Mouse (Mus musculus) heart, adult 8-10 months (tissue): Measurements from ENCODE around the gene Styx. TPM values are rescaled to one million over a fixed set of nuclear protein-coding genes. Genes with fewer than 3 reads are reported as not detected.
A peak's percentile ranks its signal among the peaks of the same experiment; 100 is the strongest.

Experiments used
- DNase-seq: peaks from one replicate; pipeline ENCODE4 v3.0.0; 2022; ENCODE audit warnings: low spot score
- total RNA-seq, 4 experiments: library from RNA; stranded (reverse); gene quantifications; 2 replicates each; pipeline ENCODE4 v1.2.4; 2022

Gene Styx
- total RNA-seq = 10 to 100 TPM; 19.9 to 32.3 (median 29.2) TPM

DNA sequence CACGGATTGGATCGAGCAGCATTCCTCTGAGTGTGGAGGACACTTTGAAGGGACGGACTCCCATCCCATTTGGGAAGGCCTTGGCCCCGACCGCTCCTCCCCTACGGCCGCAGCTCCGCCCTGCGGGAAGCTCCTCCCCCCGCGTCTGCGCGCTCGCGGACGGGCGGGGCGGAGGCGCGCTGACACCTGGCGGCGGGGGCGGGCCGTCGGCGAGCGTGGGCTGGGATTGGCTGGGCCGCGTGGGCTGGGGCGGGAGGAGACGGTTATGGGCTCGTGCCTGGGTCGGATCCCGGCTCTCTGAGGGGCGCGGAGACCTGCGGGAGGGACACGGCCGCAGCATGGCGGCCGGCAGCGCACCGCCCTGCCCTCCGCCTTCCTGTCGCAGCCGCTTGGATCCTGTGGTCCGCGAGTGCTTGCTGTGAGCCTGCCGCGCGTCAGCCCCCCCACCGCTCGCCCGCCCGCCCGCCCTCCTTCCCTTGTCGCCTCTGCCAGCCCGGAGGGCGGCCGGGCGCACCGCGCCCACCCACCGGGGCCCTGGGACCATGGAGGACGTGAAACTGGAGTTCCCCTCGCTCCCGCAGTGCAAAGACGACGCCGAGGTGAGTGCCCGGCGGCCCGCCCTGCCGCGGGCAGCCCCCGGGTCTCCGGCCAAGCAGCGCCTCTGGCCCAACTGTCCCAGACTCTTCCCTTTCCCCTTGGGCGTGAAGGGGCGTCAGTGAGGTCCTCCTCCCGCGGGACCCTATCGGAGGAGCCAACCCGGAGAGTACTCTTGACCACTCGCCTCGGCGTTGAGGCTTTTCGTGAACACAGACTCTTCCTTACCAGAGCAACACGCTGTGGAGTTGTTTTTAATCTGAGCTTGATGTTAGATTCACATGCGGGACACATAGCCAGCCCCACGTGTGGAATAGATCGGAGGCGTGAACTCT lies at the start of gene Styx:
TSS of gene Styx (plus strand) at position 163 of the 929 bp plus-strand sequence.
- peak; percentile 94 for DNase-seq

DNA sequence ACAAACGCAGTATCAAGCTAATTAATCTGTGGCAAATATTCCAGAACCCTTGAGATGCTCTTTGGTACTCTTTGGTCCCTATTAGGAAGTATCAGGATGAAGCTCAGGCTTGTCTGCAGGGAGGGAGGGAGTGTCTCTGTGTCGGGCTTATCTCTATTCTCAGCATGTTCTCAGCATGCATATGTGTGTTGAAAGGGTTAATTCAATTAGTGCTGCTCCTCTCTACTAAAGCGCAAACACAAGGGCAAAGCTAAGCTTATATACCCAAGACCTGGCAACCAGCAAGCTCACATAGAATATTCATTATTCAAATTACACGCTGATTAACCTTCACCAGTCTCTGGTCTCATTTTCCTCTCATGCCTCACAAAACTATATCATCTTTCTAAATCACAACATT lies 47.0 kb upstream of the Styx start:
- no peak for DNase-seq

DNA sequence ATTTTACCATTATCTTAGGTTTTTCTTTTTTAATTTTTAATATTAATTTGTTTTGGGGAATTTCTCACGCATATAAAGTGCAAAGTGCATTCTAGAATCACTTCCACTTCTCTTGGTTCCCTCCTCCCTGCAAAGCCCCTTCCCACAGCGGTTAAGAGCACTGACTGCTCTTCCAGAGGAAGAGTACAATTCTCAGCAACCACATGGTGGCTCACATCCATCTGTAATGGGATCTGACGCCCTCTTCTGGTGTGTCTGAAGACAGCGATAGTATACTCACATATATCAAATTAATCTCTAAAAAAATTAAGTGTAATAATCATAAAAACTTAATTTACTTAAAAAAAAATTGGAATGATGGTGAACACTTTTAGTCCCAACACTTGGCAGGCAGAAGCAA lies 46.5 kb upstream of the Styx start:
- no peak for DNase-seq

GRCm38 (mm10) chr14:45305852-45306251 lies 45.0 kb upstream of the Styx start:
- no peak for DNase-seq

- DNase-seq = no peak
Measured at GRCm38 (mm10) chr14:45307630-45308328, 43.1 kb upstream of the Styx start.

DNA sequence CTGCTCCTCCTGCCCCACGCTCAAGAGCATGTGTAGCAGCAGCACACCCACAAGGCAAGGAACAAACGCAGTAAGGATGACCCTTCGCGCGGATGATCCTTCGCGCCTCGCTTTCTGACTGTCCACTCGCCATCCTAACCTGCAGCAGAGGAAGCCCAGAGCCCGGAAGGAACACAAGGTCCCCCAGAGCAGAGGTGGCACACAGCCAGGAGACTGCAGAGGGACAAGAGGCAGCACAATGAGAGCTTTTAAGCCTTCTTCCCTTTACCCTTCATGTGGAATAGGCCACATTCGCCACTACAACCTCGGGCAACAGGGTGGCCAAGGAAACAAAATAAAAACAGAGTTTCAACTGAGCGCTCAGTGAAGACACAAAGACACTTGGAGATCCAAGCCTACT lies 41.2 kb upstream of the Styx start:
- no peak for DNase-seq

DNA sequence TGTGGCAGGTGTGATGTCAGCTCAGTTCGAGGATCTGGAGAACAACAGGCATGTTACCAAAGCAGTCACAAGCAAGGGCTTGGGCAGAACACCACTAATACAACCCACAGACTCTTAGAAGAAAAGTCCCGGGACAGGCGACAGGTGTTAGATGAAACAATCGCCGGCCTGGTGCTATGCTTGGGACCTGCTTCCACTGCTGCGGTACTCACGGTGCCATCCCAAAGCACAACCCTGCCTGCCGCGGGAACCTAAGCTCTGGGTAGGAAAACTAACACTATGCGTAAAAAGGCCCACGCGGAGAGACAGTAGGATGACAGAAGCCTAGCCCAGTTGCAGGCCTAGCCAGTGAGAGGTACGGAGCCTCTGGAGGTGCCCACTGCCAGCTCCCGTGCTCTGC lies 40.8 kb upstream of the Styx start:
- DNase-seq = no peak

GRCm38 (mm10) chr14:45316927-45317326 lies 34.0 kb upstream of the Styx start:
- DNase-seq = no peak

- peak; percentile 19 for DNase-seq
Measured at GRCm38 (mm10) chr14:45317921-45318411, 32.9 kb upstream of the Styx start.

DNA sequence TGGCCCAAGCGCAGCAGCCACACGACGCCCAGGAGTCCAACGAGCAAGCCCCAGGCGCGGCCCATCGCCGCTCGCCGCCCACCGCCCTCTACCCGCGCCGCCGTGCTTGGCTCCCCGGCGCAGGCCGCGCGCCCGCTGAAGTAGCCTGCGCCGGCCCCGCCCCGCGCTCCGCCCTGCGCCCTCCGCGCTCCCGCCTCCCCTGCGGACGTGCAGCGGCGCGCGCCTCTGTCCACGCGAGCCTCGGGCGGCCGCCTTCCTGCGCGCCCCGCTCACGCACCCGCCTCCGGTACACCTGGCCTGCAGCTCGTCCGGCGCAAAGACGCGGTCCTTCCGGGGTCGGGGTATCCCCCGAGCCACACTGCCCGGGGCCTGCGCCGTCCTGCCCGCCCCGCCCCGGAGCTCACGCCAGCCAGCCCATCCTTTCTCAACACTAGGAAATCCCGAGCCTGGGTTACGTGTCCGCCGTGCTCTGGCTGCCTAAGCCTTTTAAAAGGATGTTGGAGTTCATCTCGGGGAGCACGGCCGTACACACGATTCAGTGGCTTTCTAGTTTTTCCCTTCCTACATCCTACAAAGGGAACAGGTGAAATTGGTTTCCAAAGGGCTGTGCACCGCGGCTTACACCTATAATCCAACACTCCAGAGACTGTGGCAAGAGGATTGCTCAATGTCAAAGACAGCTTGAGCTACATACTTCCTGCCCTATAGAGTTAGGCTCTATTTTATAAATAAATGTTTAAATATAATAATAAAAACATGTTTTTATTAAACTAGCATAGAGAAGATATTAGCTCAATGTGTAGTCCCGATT lies 32.3 kb upstream of the Styx start, which contains the start of gene Ero1l:
TSS of gene Ero1l (minus strand) at position 346 of the 811 bp plus-strand sequence.
- DNase-seq = peak; percentile 76

DNA sequence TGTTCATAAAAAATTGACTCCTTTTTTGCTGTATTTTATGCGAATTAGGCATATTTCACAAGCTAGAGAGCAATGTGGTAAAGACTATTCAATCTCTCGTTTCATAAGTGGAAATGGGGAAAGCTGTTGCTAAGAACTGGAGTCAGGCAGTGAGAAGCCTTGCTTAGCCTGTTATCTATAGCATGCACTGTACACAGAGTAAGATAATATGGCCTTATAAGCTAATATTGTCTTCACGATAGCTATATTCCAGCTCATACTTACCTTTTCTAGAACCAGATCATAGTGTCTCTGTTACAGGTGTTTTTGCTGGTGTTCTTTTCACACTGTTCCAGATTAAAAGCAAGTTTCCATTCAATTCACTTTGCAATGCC lies 31.7 kb upstream of the Styx start:
- no peak for DNase-seq

GRCm38 (mm10) chr14:45320111-45320510 lies 30.8 kb upstream of the Styx start:
- no peak for DNase-seq

GRCm38 (mm10) chr14:45321067-45321466 lies 29.8 kb upstream of the Styx start:
- DNase-seq = no peak

DNA sequence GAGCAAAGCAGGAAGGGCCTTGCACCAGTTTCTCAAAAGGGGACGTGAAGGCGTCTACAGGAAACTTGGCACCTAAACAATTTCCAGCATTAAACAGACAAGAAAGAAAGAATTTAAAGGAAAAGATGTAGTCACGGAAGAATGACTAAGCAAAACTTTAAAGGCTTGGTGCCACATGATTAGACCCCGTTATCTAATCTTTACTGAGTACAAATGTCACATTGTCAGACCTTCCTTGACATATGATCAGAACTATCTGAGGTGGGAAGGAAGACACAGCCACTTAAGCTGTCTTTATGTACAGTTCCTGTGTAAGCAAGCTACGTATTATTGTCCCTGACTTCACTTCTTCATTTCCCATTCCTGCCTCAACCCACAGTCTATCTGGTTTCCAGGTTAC lies 29.3 kb upstream of the Styx start:
- DNase-seq = no peak

DNA sequence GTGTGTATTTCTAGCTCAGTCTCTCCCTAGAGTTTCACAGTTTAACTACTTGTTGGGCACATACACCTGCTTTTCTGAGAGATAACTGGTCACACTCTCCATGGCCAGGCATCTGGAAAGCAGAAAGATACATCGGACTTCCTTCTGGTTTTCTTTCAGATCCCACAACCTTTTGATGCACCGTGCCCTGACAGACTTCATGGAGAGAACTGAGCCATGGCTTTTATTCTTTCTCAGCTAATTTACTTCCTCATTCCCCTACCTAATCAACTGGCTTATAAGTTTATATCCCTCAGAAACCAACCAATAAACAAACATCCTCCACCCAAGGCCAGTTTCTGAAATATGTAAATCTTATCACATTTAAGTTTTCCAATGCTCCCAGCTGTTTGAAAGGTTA lies 28.4 kb upstream of the Styx start:
- no peak for DNase-seq

DNA sequence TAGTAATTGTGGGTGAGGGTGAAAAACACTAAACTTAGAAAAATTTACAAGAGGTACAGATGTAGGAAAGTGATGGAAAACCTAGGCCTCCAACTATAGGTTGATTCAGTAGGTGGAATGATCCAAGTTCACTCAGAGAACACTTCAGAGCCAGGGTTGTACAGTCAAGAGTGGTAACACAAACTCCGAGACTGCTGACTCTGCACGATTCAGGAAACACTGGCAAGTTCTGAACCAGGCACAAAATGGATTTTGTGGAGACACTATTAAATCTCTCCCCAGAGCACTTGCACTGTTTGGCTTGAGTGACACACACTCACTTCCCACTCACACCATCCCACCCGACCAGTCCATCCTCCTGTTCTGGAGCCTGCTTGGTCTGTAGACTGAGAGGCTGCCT lies 27.6 kb upstream of the Styx start:
- no peak for DNase-seq

DNA sequence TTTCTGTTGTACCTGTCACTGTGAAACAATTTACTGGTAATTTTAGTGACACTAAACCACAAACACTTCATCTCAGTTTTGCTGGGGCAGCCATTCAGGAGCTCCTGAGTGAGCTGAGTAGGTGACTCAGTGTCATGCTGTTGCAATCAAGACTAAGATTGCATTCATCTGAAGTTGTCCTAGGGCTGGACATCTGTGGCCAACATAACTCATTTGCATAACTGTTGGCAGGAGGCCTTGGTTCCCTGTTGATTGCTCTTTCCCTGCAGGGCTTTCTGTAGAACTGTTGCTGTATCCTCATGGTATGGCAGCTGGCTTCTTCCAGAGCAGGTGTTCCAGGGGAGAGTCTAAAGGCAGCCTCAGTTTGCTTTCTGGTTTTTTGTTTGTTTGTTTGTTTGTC lies 25.4 kb upstream of the Styx start:
- no peak for DNase-seq

DNA sequence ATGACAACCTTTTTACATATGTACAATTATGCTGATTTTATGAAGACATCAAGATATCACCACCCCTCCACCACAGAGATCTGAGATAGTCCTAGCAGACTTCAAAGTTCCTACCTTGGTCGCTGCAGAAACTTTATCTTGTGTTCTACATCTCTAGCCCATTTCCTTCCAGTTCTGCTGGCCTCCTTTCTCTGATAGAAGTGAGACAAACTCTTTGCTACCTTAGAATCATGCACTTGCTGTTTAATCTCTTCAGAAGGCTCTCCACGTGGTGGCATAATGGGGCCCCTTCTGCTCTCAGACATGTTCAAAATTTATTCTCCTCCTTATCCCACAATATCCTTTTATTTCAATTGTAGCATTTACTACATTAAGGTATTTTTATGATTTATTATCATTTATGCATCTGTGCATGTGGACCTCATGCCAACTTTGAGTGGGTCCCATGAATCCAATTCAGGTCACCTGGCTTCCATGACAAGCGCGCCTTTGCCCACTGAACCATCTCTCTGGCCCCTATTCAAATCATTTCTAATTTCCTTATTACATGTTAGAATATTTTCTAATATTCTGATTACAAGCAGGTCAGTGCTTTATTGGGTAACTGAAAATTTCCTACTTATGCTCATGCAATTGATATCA lies 22.7 kb upstream of the Styx start:
- DNase-seq = no peak

DNA sequence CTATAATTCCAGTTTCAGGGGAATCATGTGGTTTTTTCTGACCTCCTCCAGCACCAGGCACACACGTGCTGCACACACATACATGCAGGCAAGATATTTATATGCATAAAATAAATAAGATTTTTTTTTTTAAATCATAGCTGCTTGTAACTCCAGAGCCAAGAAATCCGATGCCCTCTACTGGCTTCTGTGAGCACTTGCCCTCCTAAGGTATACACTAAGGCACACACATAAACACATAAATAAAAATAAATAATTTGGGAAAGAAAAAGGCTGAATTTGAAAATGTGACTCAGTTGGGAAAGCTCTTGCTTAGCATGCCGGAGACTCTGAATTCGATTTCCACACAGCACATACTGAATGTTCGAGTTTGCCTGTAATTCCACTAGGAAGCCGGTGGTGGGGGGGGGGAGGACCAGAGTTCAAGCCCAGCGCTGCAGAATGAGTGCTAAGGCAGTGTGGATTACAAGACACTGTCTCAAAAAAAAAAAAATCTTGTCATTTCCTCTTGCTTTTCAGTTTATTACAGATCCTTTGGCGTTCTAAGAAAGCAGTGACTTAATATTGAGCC lies 21.8 kb upstream of the Styx start:
- DNase-seq = no peak

- peak; percentile 89 for DNase-seq
Measured at GRCm38 (mm10) chr14:45329589-45330181, 21.2 kb upstream of the Styx start, which contains the start of gene Psmc6. Gene Psmc6 (plus strand): TSS chr14:45329788.
